21 mouse cellular contexts compared by ENCODE assay signal in genomic region chr10:107310964-107311490, GRCm38 (mm10). TPM values are rescaled to one million over a fixed set of nuclear protein-coding genes. Genes with fewer than 3 reads are reported as not detected.
DNase-seq lines count a peak whose midpoint lies in the region; ATAC-seq and TF ChIP-seq lines count a peak whose summit lies in the region.
"Had no signal": no experiment of that assay in that cellular context is flagged by ENCODE, and none has a peak within 500 bp of the region (broad histone marks: within the 10 kb centered on the region; RNA-seq: fewer than 3 reads in every experiment).

No protein-coding gene starts in this region.

- H3K9me3 ChIP-seq in forebrain, embryonic 16.5 days (ENCODE audit: control insufficient read depth, low read length) = no peaks in the 10 kb centered on the region
- no peaks in the 10 kb centered on the region for H3K9me3 ChIP-seq in forebrain, embryonic 15.5 days
- H3K9me3 ChIP-seq: embryonic facial prominence, embryonic 15.5 days; heart, embryonic 12.5 days; hindbrain, embryonic 10.5 days; hindbrain, embryonic 15.5 days had no signal

- no peak overlapping the region for H3K4me2 ChIP-seq in forebrain, embryonic 16.5 days (ENCODE audit: low read length)
- no peak overlapping the region for H3K4me2 ChIP-seq in forebrain, embryonic 15.5 days (replicated peaks)
- H3K4me2 ChIP-seq: embryonic facial prominence, embryonic 15.5 days; heart, embryonic 12.5 days; hindbrain, embryonic 15.5 days had no signal

- no peak overlapping the region for H3K4me3 ChIP-seq in forebrain, embryonic 16.5 days (replicated peaks; ENCODE audit: low read length)
- no peak overlapping the region for H3K4me3 ChIP-seq in forebrain, embryonic 15.5 days
- peak overlapping the region; percentile 12; the same call in 1 of the 2 replicates for H3K4me3 ChIP-seq in layer of hippocampus, adult 2 months
- H3K4me3 ChIP-seq: embryonic facial prominence, embryonic 15.5 days; erythroblast, embryonic 14.5 days; gastrocnemius, adult 2 months; heart, embryonic 12.5 days; hindbrain, embryonic 10.5 days; hindbrain, embryonic 15.5 days had no signal

- H3K4me1 ChIP-seq in forebrain, embryonic 16.5 days (replicated peaks; ENCODE audit: control insufficient read depth, insufficient read depth, low read length) = no peaks in the 10 kb centered on the region
- no peaks in the 10 kb centered on the region for H3K4me1 ChIP-seq in forebrain, embryonic 15.5 days
- H3K4me1 ChIP-seq: embryonic facial prominence, embryonic 15.5 days; heart, embryonic 12.5 days; hindbrain, embryonic 10.5 days; hindbrain, embryonic 15.5 days had no signal

- no peak overlapping the region for H3K9ac ChIP-seq in forebrain, embryonic 16.5 days (replicated peaks; ENCODE audit: low read depth, low read length)
- H3K9ac ChIP-seq in forebrain, embryonic 15.5 days (replicated peaks) = no peak overlapping the region
- H3K9ac ChIP-seq: embryonic facial prominence, embryonic 15.5 days; heart, embryonic 12.5 days; hindbrain, embryonic 15.5 days had no signal

- H3K27me3 ChIP-seq in forebrain, embryonic 16.5 days (replicated peaks; ENCODE audit: control insufficient read depth, insufficient read depth, low read length) = no peaks in the 10 kb centered on the region
- no peaks in the 10 kb centered on the region for H3K27me3 ChIP-seq in forebrain, embryonic 15.5 days
- H3K27me3 ChIP-seq: embryonic facial prominence, embryonic 15.5 days; heart, embryonic 12.5 days; hindbrain, embryonic 15.5 days had no signal

- 42% methylated on average over 5 of the region's 5 CpGs for WGBS in forebrain, embryonic 16.5 days
- 44% methylated on average over 5 of the region's 5 CpGs for WGBS in forebrain, embryonic 15.5 days

- TF ChIP-seq CTCF in layer of hippocampus, adult 2 months (conservative IDR thresholded peaks at IDR 0.05) = no peak

- peak; percentile 57; the same call in 1 of the 2 replicates for ATAC-seq in forebrain, embryonic 16.5 days
- no peak for ATAC-seq in forebrain, embryonic 15.5 days (replicated peaks)
- ATAC-seq: inflammation-experienced regulatory T-cells, adult 6 months; intestine, postnatal 0 days had no signal

- H3K27ac ChIP-seq in forebrain, embryonic 16.5 days (ENCODE audit: low read length) = no peak overlapping the region
- H3K27ac ChIP-seq in forebrain, embryonic 15.5 days (replicated peaks) = no peak overlapping the region
- H3K27ac ChIP-seq in layer of hippocampus, adult 2 months = peak overlapping the region; percentile 59
- H3K27ac ChIP-seq: embryonic facial prominence, embryonic 15.5 days; gastrocnemius, adult 2 months; hindbrain, embryonic 10.5 days had no signal

- H3K36me3 ChIP-seq in forebrain, embryonic 16.5 days (ENCODE audit: control insufficient read depth, insufficient read depth) = no peaks in the 10 kb centered on the region
- no peaks in the 10 kb centered on the region for H3K36me3 ChIP-seq in forebrain, embryonic 15.5 days
- H3K36me3 ChIP-seq: embryonic facial prominence, embryonic 15.5 days; heart, embryonic 12.5 days; hindbrain, embryonic 10.5 days; hindbrain, embryonic 15.5 days had no signal

- DNase-seq in layer of hippocampus, adult 2 months (ENCODE audit: low spot score in 2 of 2) = no peak
- DNase-seq in layer of hippocampus, postnatal 36 days = no peak
- peak; percentile 26 for DNase-seq in brain, adult 2 months (ENCODE audit: low read depth, low spot score)
- peak; percentile 44 for DNase-seq in retina, postnatal 1 day
- DNase-seq in B cell, adult 2 months = no peak
- DNase-seq: adrenal gland, postnatal 10 days; cerebellum, adult 18-20 months; cerebellum, adult 9-11 months; cerebellum, postnatal 36 days; gastrocnemius, adult 2 months; gastrocnemius, postnatal 25 days had no signal

RNA-seq across cellular contexts. Expression of gene Lin7a, which starts 39.5 kb away (rescaled TPM):
- polyA plus RNA-seq in forebrain, embryonic 16.5 days (2015; fragmentation: Nextera tagmentation; extraction: Ambion mirVana) = 12.6 and 18.8 TPM in 2 replicates
- polyA plus RNA-seq in forebrain, embryonic 15.5 days (2015; fragmentation: Nextera tagmentation; extraction: Ambion mirVana) = 12.7 and 16.8 TPM in 2 replicates
- total RNA-seq in layer of hippocampus, adult 2 months (2021) = 10 to 100 TPM; 27.7 to 28.8 TPM
- total RNA-seq in layer of hippocampus, postnatal 36 days (2021) = 10 to 100 TPM; 31.0 to 31.9 TPM
- total RNA-seq: granulocyte monocyte progenitor cell, adult 5-6 weeks had no signal
- polyA plus RNA-seq: erythroblast, embryonic 14.5 days had no signal

Comparison
In these comparisons a context has a peak if more than half of its experiments do, and no peak if none do; other contexts are left out.
1. DNase-seq: peak in brain, adult 2 months (single experiment) and retina, postnatal 1 day (single experiment); none in layer of hippocampus, adult 2 months (0 of 2), layer of hippocampus, postnatal 36 days (0 of 2) and B cell, adult 2 months (0 of 2).